Mouse (Mus musculus) heart, embryonic 10.5 days (tissue): ENCODE data around the gene Zfp358. TPM values are rescaled to one million over a fixed set of nuclear protein-coding genes. Genes with fewer than 3 reads are reported as not detected.

Experiments used
- DNase-seq: peaks from one replicate; pipeline ENCODE4 v3.0.0-alpha.2; 2017; ENCODE audit warnings: low spot score
- H3K27ac ChIP-seq: fragments of 300-500 bp; sonication (generic); 2 replicates; pipeline ENCODE4 v1.5.1; 2016; ENCODE audit warnings: mild to moderate bottlenecking
- H3K27me3 ChIP-seq: fragments of 300-500 bp; sonication (generic); 2 replicates; pipeline ENCODE4 v1.6.1; 2016; ENCODE audit warnings: mild to moderate bottlenecking; ENCODE audit not compliant: poor library complexity, insufficient read depth, severe bottlenecking
- H3K36me3 ChIP-seq: fragments of 300-500 bp; sonication (generic); 2 replicates; pipeline ENCODE4 v1.6.1; 2016; ENCODE audit warnings: mild to moderate bottlenecking, moderate library complexity
- H3K4me1 ChIP-seq: fragments of 300-500 bp; sonication (generic); 2 replicates; pipeline ENCODE4 v1.6.1; 2016; ENCODE audit warnings: mild to moderate bottlenecking
- H3K4me3 ChIP-seq: fragments of 300-500 bp; sonication (generic); 2 replicates; pipeline ENCODE4 v1.5.1; 2016; ENCODE audit warnings: mild to moderate bottlenecking, moderate library complexity
- H3K9me3 ChIP-seq: fragments of 300-500 bp; sonication (generic); 2 replicates; pipeline ENCODE4 v1.6.1; 2016; ENCODE audit warnings: mild to moderate bottlenecking, moderate library complexity
- WGBS: fragments of 180-500 bp; shearing (Covaris S2); methylation state at CpG from one replicate; pipeline ENCODE4 v1.1.7; 2016; 5-methylcytosine and 5-hydroxymethylcytosine counted together
- polyA plus RNA-seq: library from polyadenylated mRNA; unstranded; fragments of >200 nt; fragmentation: Nextera tagmentation; extraction: Ambion mirVana; gene quantifications from 2 replicates; pipeline ENCODE4 v1.2.1, GENCODE M21; 2016

Gene Zfp358
- polyA plus RNA-seq, 1 experiment from 2014 or later = 41.7 TPM

DNA sequence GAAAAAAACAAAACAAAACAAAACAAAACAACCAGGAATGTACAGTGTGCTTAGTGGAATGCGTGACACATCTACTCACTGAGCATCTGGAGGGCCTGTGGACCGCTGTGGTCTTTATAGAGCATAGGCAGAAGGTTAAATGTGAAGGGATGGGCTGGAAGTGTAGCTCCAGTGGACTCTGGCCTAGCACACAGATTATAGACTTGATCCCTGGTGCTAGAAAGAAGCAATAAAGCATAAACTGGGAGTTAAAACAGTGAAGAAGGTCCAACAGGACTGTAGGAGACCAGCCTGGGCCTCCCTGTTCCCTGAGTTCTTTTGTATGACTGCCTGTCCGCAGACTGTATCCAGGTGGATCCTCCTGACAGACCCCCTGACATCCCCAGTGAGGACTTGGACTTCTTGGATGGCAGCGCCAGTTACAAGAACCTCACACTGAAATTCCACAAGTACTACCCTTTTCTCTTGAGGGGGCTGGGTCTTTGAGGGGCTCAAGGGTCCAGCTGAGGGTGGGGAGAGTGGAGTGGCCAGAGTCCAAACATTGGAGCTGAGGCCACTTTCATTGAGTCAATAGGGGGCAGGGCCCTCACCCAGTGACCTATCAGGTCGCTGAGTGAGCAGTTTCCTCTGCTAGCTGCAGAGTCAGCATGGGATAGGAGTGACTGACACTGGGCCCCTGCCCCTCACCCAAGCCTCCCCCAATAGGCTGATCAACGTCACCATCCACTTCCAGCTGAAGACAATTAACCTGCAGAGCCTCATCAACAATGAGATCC is 15.2 kb downstream of the Zfp358 start:
- Histone ChIP-seq H3K4me1 (no peaks in the 10 kb centered on the region), H3K4me3 (no peak overlapping the region), H3K27ac (no peak overlapping the region), H3K27me3 (no peaks in the 10 kb centered on the region), H3K9me3 (no peaks in the 10 kb centered on the region), H3K36me3 (peaks cover 79% of the 10 kb centered on the region)
- DNase-seq = no peak
- 84% methylated on average over 6 of the region's 6 CpGs for WGBS

DNA sequence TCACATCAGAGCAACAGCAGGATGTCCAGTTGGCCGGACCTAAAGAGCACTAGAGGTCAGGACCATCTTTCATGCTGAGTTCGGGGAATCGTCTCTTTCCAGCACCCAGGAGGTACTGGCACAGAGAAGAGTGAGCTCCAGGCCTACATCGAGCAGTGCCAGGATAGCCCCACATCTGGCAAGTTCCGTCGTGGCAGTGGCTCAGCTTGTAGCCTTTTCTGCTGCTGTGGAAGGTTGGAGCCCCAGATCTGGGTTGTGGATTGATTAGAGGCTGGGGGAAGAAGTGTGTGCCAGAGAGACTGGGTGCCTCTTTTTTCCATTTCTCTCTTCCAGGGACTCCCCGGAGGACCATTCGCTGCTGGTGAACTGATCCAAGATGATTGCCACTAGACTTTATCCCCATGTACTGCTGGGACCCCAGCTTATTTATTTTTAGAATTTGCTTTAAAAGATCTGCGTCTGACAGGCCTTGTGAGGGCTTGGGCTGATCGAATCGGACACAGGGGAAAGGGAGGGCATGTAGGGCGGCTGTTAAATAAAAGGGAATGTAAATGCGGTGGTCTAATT is 21.8 kb downstream of the Zfp358 start:
- Histone ChIP-seq H3K27ac (peak overlapping the region; percentile 87), H3K4me3 (peak overlapping the region; percentile 77), H3K4me1 (peaks cover 10% of the 10 kb centered on the region; the same call in 1 of the 2 replicates), H3K27me3 (no peaks in the 10 kb centered on the region), H3K9me3 (no peaks in the 10 kb centered on the region), H3K36me3 (peaks cover 47% of the 10 kb centered on the region)
- no peak for DNase-seq
- 34% methylated on average over 13 of the region's 13 CpGs for WGBS

DNA sequence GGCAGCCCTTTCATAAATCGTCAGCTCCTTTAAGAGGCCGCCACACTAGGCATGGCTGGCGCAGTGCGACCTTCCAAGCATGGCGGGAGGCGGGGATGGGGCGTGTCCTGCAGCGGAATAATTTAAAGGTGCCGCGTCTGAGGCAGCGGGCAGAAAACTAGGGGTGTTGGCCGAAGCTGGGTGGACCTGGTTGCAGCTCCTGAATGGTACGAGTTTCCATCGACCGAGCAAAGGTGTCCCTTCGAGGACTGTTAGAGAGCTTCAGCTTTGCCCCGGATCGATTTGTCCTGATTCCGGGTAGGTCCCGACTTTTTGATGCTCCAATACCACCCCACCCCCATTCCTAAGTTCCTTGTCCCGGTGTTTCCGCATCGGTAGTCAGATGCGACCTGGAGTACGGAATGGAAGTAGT is 22.3 kb downstream of the Zfp358 start, which contains the start of gene Pnpla6:
Gene Pnpla6, plus strand, starts transcription at position 125 of the 412 bp plus-strand sequence.
- Histone ChIP-seq H3K36me3 (peaks cover 42% of the 10 kb centered on the region), H3K9me3 (no peaks in the 10 kb centered on the region)
- under 1% methylated on average over 25 of the region's 25 CpGs for WGBS

DNA sequence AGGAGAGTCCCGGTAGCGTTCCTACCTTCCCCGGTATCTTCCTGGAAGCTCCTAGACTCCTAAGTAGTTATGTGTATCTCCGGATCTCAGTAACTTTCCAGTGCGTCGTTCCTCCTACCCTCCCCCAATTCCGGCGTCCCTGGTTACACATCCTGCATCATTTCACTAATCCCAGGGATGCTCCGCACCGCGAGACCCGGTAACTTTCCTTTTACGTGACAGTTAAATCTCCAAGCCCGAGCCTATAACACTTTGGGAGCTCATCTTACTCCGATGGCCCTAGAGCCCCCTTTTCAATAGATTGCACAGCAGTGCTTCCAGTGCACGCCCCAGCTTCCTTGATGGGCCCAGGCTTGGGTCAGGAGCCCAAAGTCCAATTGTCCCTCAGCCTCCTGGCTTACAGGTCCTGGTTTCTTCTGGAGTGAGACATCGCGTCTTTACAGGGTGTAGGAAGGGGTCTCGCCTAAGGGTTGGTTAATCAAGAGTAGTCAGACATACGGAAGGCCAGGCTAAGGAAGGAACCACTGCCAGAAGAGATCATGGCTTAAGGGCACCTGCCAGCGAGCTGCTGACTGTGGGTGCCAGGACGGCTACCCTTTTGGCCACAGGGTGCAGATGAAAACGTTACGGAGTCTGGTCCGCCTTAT is 23.0 kb downstream of the Zfp358 start:
- Histone ChIP-seq H3K27ac (peak overlapping the region; percentile 87), H3K36me3 (peaks cover 36% of the 10 kb centered on the region), H3K27me3 (no peaks in the 10 kb centered on the region), H3K4me1 (peaks cover 10% of the 10 kb centered on the region; the same call in 1 of the 2 replicates), H3K9me3 (no peaks in the 10 kb centered on the region), H3K4me3 (peak overlapping the region; percentile 77)
- no peak for DNase-seq
- under 1% methylated on average over 25 of the region's 25 CpGs for WGBS

More for the DNA sequence above, 22.3 kb downstream of the Zfp358 start, which contains the start of gene Pnpla6:
- peak; percentile 95 for DNase-seq
- Histone ChIP-seq H3K27ac (peak within 1 kb of the TSS; percentile 87), H3K27me3 (no peaks in the 10 kb centered on the region), H3K4me3 (peak within 1 kb of the TSS; percentile 77), H3K4me1 (peaks cover 10% of the 10 kb centered on the region; the same call in 1 of the 2 replicates)

DNA sequence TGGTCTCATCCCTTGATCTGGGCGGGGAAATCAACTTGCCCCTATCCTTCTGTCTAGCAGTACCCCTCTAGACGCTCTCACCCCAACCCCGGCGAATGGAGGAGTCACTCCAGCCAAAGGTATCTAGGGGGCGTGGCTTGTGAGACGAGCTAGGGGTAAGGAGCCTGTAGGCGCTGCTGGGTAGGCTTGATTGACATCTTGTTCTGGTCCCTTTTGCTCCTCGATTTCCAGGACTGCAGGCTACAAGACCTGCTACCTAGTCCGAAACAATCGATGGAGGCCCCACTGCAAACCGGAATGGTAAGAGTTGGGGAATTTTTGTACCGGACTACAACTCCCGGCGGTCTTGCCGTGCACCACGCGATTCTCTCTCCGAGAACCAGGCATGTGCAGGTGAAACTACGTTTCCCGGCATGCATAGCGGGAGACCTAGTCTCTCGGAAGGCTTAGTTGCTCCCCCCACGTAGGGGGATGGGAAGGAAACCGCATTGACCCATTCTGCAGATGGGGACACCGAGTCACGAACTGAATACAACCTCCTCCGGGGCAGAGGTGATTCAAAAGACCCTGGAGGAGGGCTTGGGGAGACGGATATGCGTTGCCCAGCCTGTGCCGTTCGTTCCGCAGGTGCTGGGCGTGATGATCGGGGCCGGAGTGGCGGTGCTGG is 23.6 kb downstream of the Zfp358 start:
- Histone ChIP-seq H3K4me3 (peak overlapping the region; percentile 77), H3K27me3 (no peaks in the 10 kb centered on the region), H3K9me3 (no peaks in the 10 kb centered on the region), H3K27ac (peak overlapping the region; percentile 87), H3K36me3 (peaks cover 35% of the 10 kb centered on the region), H3K4me1 (peaks cover 10% of the 10 kb centered on the region; the same call in 1 of the 2 replicates)
- DNase-seq = peak; percentile 99
- under 1% methylated on average over 36 of the region's 36 CpGs for WGBS

DNA sequence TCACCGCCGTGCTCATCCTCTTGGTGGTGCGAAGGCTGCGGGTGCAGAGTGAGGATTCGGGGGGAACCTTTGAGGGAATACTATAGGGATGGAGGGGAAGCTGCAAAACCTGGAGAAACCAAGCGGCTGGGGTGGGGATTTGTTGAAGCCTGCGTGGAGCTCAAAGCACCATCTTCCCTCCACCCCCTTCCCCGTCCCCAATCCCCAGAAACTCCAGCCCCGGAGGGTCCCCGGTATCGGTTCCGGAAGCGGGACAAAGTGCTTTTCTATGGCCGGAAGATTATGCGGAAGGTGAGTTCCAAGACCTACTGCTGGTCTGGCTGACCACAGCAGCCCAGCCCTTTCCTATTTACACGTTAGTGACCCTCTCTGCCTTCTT is 24.2 kb downstream of the Zfp358 start:
- peaks cover 10% of the 10 kb centered on the region; the same call in 1 of the 2 replicates for H3K4me1 ChIP-seq
- DNase-seq = no peak
- peak overlapping the region; percentile 87 for H3K27ac ChIP-seq
- no peaks in the 10 kb centered on the region for H3K27me3 ChIP-seq
- H3K36me3 ChIP-seq = peaks cover 34% of the 10 kb centered on the region
- peak overlapping the region; percentile 77 for H3K4me3 ChIP-seq
- H3K9me3 ChIP-seq = no peaks in the 10 kb centered on the region
- 4% methylated on average over 16 of the region's 16 CpGs for WGBS

DNA sequence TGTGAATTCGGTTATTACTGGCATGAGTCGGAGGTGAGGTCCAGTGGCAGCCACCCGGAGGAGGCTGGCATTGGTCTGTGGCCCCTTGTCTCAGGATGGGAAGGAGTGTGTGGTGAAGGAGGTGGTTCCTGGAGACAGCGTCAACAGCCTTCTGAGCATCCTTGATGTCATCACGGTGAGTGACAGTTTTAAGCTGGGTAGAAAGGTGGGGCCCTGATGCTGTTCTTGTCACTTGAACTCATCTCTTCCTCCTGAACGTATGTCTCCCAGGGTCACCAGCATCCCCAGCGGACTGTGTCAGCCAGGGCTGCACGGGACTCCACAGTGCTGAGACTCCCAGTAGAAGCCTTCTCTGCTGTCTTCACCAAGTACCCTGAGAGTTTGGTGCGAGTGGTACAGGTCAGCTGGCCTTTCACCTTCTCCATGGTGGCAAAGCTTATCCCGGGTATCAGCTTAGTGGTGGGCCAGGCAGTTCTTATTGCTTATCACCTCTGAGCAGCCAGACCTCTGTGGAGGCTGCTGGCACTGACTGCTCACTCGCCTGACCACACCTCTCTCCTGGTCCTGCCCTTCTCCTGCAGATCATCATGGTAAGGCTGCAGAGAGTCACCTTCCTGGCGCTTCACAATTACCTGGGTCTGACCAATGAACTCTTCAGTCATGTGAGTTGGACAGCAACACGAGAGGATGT is 29.2 kb downstream of the Zfp358 start:
- Histone ChIP-seq H3K4me3 (no peak overlapping the region), H3K27ac (no peak overlapping the region), H3K27me3 (no peaks in the 10 kb centered on the region), H3K36me3 (peaks cover 46% of the 10 kb centered on the region), H3K4me1 (peaks cover under 1% of the 10 kb centered on the region; the same call in 1 of the 2 replicates), H3K9me3 (no peaks in the 10 kb centered on the region)
- 83% methylated on average over 13 of the region's 13 CpGs for WGBS
- DNase-seq = no peak

DNA sequence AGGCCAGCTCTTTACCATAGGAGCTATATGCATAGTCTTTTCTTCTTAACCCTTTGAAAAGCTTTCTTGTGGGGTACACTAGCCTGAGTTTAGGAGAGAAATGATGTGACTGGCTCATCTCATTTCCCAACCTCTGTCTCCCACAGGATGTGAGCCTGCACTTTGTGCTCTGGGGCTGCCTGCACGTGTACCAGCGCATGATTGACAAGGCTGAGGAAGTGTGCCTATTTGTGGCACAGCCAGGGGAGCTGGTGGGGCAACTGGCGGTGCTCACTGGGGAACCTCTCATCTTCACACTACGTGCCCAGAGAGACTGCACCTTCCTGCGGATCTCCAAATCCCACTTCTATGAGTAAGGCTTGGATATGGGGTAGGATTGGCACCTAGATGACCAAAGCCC is 37.9 kb downstream of the Zfp358 start:
- 75% methylated on average over 5 of the region's 5 CpGs for WGBS
- peak; percentile 70 for DNase-seq
- Histone ChIP-seq H3K4me1 (no peaks in the 10 kb centered on the region), H3K9me3 (no peaks in the 10 kb centered on the region), H3K27me3 (no peaks in the 10 kb centered on the region), H3K27ac (no peak overlapping the region), H3K36me3 (peaks cover 33% of the 10 kb centered on the region), H3K4me3 (no peak overlapping the region)

DNA sequence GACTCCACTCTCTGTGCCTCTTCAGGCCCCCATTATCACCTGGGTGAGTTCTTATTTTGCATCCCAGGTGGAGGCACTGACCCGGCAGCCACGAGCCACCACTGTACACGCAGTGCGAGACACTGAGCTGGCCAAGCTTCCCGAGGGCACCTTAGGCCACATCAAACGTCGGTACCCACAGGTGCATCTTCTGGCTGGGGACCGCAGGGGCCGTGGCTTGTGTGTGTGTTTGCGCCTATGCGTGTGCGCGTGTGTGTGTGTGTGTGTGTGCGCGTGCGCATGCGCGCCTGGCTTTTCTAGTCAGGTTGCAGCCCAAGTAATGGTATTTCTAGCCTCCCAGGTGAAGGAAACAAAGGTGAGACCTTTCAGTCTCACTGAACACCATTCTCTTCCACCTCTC is 39.0 kb downstream of the Zfp358 start:
- WGBS = 95% methylated on average over 18 of the region's 18 CpGs
- no peaks in the 10 kb centered on the region for H3K4me1 ChIP-seq
- H3K27me3 ChIP-seq = no peaks in the 10 kb centered on the region
- no peaks in the 10 kb centered on the region for H3K9me3 ChIP-seq
- no peak overlapping the region for H3K27ac ChIP-seq
- H3K36me3 ChIP-seq = peaks cover 35% of the 10 kb centered on the region
- H3K4me3 ChIP-seq = no peak overlapping the region
- DNase-seq = peak; percentile 70

DNA sequence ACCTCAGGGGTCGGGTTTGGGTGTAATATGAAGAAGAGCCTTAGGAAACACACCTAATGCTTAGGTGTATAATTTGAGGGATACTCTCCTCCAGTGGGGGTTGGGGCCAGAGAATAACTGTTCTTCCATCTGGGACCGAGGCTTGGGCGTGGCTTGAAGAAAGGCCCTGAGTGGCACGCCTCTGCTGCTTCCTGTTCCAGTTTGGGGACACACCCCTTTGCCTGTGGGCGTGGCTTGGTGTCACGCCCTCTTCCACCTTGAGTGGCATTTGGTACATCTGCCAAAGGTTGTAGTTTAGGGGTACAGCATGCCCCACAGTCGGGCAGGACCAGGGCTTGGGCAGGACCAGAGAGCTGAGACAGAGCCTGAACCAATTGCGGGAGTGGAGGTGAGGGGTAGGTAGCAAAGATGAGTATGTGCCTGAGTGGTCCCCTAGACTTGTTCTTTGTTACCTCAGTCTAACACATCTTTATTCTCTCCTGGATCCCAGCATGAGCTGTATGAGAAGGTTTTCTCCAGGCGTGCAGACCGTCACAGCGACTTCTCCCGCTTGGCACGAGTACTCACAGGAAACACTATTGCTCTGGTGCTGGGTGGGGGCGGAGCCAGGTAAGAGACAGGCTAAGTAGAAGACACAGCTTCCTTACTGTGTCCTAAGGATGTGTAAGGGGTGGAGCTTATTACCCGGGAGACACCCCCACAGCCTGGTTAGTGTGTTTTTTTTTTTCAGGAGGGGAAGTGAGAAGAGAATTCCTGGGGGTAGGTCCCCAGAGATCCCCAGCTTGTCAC is 43.3 kb downstream of the Zfp358 start:
- peaks cover 63% of the 10 kb centered on the region for H3K36me3 ChIP-seq
- H3K4me3 ChIP-seq = no peak overlapping the region
- 49% methylated on average over 15 of the region's 15 CpGs for WGBS
- no peaks in the 10 kb centered on the region for H3K4me1 ChIP-seq
- DNase-seq = no peak
- H3K27me3 ChIP-seq = no peaks in the 10 kb centered on the region
- H3K9me3 ChIP-seq = no peaks in the 10 kb centered on the region
- no peak overlapping the region for H3K27ac ChIP-seq

DNA sequence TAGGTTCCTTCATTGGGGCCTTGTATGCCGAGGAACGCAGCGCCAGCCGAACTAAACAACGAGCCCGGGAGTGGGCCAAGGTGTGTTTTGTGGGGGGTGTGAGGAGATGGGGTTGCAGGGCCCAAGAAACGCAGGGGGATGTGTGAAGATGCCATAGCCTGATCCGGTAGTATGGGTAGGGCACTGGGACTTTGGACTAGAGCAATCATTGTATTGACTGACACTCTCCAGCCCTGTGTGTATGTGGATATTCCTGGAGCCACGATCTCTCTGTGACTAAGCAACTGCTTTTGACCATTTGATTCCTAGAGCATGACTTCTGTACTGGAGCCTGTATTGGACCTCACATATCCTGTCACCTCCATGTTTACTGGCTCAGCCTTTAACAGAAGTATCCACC is 44.0 kb downstream of the Zfp358 start:
- H3K4me1 ChIP-seq = no peaks in the 10 kb centered on the region
- no peaks in the 10 kb centered on the region for H3K27me3 ChIP-seq
- H3K9me3 ChIP-seq = no peaks in the 10 kb centered on the region
- H3K27ac ChIP-seq = no peak overlapping the region
- 93% methylated on average over 9 of the region's 9 CpGs for WGBS
- H3K36me3 ChIP-seq = peaks cover 60% of the 10 kb centered on the region
- H3K4me3 ChIP-seq = no peak overlapping the region
- DNase-seq = no peak

DNA sequence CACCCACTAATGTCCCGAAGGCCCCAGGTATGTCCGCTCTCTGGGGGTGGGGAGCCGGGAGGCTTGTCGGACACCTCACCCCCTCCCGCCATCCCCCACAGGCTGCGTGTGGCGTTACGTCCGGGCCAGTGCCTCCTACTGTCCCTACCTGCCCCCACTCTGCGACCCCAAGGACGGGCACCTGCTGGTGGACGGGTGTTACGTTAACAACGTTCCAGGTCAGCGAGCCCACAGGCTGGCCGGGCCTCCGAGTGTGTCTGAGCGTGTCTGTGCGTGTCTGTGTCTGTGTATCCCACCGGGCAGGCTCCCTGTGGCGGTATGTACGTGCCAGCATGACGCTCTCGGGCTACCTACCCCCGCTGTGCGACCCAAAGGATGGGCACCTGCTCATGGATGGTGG is 44.7 kb downstream of the Zfp358 start:
- peaks cover 61% of the 10 kb centered on the region for H3K36me3 ChIP-seq
- WGBS = 95% methylated on average over 26 of the region's 26 CpGs

More for the DNA sequence above, 44.7 kb downstream of the Zfp358 start:
- peak; percentile 72 for DNase-seq
- Histone ChIP-seq H3K27ac (no peak overlapping the region), H3K4me1 (no peaks in the 10 kb centered on the region), H3K9me3 (no peaks in the 10 kb centered on the region), H3K27me3 (no peaks in the 10 kb centered on the region), H3K4me3 (no peak overlapping the region)
